Mouse (Mus musculus): ENCODE data around the gene Cpa2. TPM values are rescaled to one million over a fixed set of nuclear protein-coding genes. Genes with fewer than 3 reads are reported as not detected.

The Cpa2 gene
- 1 to 10 TPM; 4.2 to 4.7 TPM for total RNA-seq (2021)

- intact Hi-C loops (cut with DNase I): loop anchor here (10.0 kb wide), 1 partner anchor 66 kb away; no protein-coding TSS in a partner anchor
- no peak for DNase-seq
These were observed at the start of gene Cpa2 for GRCm38 (mm10) chr6:30541009-30541799. Gene Cpa2, plus strand, starts transcription at chr6:30541582.

- intact Hi-C loops (cut with DNase I): no loop called here
- DNase-seq: no peak
These were observed 42.3 kb upstream of the Cpa2 start for GRCm38 (mm10) chr6:30499049-30499448.

DNA sequence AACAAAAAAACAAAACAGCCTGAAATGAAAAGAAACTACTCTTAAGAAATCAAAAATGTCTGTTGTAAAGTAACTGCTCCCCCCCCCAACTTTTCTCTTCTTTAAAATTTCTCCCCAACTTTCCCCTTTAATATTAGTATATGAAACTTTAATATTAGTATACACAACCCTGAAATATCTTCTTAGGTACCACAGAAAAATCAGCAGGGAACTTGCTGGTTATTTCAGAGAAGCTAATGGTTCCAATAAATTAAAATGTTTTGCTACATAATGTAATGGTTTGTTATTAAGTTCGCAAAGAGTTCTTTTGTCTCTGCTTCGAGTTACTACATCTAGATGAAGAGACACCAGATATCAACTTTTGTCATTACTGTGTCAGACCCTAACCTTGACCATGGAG, 32.6 kb upstream of the Cpa2 start:
- intact Hi-C loops (cut with DNase I): no loop called here
- DNase-seq: no peak

DNA sequence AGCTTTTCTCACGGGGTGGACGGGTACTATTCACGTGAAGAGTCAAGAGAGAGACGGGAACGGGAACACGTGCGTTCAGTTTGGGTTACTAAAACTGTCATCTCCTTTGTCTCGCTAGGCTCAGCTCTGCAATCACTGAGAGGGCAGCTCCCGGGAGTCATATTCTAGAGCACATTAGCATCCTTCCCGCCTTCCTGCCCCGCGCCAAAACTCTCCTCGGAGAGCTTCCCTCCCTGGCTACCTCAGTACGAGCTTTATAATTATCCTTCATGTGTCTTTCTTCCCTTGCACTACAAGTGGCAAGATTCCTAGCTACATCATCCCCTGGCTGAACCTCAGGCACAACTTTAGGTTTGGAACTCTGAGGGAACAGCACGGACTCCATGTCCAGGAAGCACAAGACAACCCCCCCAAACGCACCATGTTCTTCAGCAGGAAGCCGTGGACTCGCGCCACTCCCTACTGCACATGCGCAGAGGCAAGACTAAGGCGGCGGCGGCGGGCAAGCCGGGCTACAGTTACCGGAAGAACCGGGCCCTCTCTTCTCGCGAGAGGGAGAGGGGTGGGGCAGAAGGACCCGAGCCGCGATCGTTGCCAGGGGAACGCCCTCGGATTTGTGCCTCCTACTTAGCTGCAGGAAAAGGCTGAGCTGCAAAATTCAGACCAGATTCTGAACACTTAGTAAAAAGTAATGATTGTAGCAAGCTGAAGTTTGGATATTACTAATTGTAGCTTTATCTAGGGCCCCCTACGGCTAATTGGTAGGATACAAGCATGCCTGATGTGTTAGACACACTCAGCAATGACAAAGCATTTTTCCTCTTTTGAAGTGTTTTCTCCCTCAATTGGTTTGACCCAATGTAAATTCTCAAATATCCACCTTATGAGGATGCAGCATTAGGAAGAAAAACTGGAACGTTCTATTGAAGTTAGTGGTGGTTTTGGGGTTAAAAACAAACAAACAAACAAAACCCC, 31.8 kb upstream of the Cpa2 start, which contains the start of the genes Tmem209 and Ssmem1:
Tmem209 (minus strand) TSS at position 519 of the 975 bp plus-strand sequence.
Ssmem1 (plus strand) TSS at position 585 of the 975 bp plus-strand sequence.
- intact Hi-C loops (cut with DNase I): no loop called here
- DNase-seq: peak; percentile 99

DNA sequence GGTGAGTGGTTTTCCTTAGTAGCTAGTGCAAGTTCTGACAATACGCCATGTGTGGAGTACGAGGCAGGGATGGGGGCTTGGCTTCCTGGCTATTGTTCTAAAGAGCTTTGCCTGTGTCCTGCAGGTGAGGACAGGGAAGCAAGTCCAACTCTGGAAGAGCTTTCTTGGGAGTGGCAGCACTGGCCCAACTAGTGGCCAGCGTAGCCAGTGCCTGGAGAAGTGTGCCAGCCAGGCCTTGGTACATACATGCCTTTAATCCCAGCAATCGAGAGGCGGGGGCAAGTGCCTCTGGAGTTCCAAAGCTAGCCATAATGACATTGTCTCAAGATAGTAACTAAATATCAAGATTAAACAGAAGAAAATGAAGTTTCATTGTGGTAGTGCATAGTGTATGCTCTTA, 31.1 kb upstream of the Cpa2 start:
- intact Hi-C loops (cut with DNase I): no loop called here
- DNase-seq: no peak

- intact Hi-C loops (cut with DNase I): no loop called here
- DNase-seq: no peak
These were observed 27.1 kb upstream of the Cpa2 start for GRCm38 (mm10) chr6:30514242-30514641.

DNA sequence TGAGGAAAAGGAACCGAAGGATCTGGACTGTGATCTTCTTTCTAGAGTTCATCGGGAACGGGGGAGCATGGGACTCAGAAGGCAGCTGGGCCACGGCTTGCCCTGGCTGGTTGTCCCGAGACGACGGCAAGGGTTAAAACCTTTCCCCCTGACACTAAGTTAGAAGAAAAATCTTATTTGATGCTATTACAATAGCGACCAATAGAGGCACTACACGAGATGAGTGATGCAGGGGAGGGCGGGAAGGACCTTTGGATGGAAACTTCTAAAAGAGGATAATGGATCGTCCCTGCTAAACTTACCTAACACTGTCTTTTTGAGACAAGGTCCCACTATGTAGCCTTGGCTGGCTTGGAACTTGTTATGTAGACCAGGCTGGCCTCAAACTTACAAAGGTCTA, 21.0 kb upstream of the Cpa2 start:
- intact Hi-C loops (cut with DNase I): no loop called here
- DNase-seq: no peak

- intact Hi-C loops (cut with DNase I): no loop called here
- DNase-seq: no peak
These were observed 15.7 kb upstream of the Cpa2 start for GRCm38 (mm10) chr6:30525456-30526332.

DNA sequence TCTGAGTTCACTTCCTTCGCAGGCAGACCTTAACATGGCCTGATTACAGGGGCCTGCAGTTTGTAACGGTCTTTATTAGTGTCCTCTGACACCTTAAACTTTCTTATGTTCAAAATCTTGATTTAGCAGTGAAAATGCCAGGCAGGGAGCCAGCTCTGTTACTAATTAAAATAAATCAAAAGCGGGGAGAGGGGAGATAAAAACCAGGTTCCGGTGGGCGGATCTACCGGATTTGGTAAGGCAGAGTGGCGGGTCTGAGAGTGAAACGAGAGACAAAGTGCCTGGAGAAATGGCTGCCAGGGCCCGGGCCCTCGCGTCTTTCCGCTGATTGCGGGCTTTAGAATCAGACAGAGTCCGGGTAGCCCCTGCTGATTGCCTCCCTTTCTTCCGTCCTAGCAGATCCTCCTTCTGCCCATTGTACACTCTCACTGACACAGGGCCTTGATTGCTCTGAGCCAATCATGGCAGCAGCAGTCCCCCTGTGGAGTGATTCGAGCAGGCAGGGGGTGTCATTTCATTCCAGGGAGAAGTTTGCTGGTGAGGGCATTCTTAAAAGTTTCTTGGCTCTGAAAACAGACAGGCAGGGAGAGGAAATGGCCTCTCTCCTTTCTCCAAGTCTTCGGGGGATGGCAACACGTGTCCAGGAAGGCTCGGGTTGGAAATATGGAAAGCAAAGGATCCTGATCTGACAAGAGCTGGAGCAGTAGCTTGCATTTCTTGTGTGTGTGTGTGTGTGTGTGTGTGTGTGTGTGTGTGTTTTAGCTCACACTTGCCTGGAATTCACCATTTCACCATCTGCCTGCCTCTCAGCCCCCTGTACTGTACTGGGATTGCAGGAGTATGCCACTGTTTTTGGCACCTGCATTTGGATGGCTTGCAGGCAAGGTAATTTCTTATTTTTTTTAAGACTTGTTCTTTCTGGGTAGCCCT, 14.5 kb upstream of the Cpa2 start:
- intact Hi-C loops (cut with DNase I): no loop called here

GRCm38 (mm10) chr6:30528800-30529199, 12.6 kb upstream of the Cpa2 start:
- no peak for DNase-seq
- intact Hi-C loops (cut with DNase I): no loop called here

More for the DNA sequence above, 14.5 kb upstream of the Cpa2 start:
- DNase-seq: peak; percentile 25

DNA sequence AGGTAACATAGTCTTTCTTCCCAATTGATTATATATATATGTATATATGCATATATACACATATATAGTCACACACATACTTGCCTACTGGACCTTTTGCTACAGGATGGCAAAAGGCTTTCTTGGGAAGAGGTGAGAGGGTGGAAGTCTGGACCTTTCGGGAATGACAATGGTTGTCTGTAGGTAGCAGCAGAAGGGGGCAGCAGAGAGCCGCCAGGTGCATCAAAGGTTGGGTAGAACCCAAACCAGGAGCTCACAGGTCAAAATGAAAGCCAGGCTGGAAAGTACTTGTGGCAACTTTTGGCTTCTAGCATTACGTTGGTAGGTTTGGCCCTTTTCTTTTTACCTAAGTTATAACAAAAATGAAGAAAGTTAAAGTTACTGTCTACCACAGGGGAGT, 6.0 kb upstream of the Cpa2 start:
- intact Hi-C loops (cut with DNase I): no loop called here

DNA sequence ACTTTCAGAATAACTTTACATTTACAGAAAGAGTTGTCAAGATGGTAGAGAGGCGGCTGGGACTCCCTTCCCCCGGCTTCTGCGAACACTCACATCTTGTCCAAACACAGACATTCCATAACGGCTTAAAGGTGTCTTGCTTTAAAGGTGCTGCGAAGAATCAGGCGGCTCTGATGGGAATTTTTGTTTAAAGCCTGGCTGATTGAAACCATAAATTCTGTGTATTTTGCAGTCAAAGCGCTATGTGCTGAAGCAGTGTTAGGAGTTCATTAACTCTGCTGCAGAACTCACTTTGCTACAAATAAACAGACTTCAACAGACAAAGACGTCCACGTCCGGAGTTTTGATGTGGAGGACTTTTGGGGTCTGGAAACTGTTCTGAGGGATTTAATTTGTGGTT, 3.1 kb upstream of the Cpa2 start:
- intact Hi-C loops (cut with DNase I): no loop called here
- no peak for DNase-seq

More for the DNA sequence above, 6.0 kb upstream of the Cpa2 start:
- DNase-seq: no peak

GRCm38 (mm10) chr6:30538800-30539199, 2.6 kb upstream of the Cpa2 start:
- DNase-seq: no peak
- intact Hi-C loops (cut with DNase I): no loop called here

- intact Hi-C loops (cut with DNase I): loop anchor here (10.0 kb wide), 1 partner anchor 67 kb away; no protein-coding TSS in a partner anchor
- DNase-seq: no peak
These were observed 895 bp downstream of the Cpa2 start for GRCm38 (mm10) chr6:30542277-30542676.

- DNase-seq: no peak
- intact Hi-C loops (cut with DNase I): loop anchor here (10.0 kb wide), 1 partner anchor 68 kb away; no protein-coding TSS in a partner anchor
These were observed 1.7 kb downstream of the Cpa2 start for GRCm38 (mm10) chr6:30543077-30543476.

DNA sequence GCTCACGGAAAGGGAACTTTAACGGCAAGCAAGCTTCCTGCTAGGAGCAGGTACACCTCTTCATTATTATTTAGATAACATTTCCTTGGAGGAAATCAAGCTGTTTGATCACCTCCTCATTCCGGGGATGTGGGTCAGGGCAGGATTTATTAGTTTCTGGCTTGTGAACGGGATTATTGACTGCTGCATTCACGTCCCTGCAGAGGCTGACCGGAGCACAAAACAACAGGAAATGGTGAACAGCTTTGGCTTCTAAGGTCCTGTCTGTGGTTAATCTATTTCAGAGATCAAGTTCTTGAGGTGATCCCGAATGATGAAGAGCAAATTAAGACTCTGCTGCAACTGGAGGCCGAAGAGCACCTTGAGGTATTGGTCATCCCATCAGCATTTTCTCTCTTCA, 2.5 kb downstream of the Cpa2 start:
- DNase-seq: no peak
- intact Hi-C loops (cut with DNase I): loop anchor here (10.0 kb wide), 1 partner anchor 69 kb away; no protein-coding TSS in a partner anchor

DNA sequence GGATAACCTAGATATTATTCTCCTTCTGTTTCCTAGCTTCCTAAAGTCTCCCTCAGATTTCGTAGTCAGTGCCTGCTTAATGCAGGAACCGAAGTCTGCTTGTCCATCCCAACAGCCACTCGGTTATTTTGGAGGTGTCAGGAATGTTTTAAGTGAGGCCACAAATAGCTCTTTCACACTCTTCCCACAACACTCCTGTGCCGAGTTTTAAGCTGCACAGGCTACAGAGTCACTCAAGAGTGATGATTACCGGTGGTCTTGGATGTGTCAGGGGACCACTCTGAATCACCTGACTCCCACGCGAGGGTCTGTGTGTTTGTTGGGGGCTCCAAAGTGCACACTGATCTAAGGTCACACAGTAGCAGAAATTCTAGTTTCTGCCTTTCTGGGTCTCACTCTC, 4.3 kb downstream of the Cpa2 start:
- DNase-seq: no peak
- intact Hi-C loops (cut with DNase I): loop anchor here (10.0 kb wide), 1 partner anchor 71 kb away; no protein-coding TSS in a partner anchor

DNA sequence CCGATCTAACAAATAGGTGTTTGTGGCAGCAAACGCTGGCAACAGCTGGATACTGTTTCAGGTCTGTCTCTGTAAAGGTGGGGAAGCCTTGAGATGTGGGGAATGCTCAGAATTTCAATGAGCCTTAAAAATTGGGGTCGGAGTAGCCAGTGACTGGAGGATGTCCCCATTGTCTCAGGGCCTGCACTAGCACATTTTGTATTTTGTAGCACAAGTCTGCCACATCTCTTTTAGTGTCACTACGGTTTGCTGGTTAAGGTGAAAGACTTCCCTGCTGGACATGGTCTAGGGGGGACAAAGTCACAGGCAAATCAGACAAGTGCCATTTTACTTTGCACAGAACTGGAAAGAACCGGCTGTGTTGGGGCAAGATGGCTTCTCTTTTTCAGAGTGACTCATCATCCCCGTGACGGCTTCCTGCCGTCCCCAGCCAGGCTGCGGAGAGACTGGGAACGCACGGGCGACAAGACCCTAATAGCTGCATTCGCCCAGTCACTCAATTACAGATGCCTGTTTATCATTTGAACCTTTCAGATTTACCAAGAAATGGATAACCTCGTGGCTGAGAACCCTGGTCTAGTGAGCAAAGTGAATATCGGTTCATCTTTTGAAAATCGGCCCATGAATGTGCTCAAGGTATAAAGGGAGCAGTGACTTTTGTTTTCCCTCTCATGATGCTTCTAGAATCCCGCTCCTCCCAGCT, 5.3 kb downstream of the Cpa2 start:
- intact Hi-C loops (cut with DNase I): loop anchor here (10.0 kb wide), 1 partner anchor 72 kb away; no protein-coding TSS in a partner anchor
- peak; percentile 48 for DNase-seq

Measured in left cerebral cortex, postnatal 4 days (tissue).